Mouse (Mus musculus) lung, postnatal 0 days (tissue): ENCODE measurements at regions not wholly inside any gene's neighbourhood (a gene's known extent, or its start where the extent isn't known, plus 50 kb on each side); places are given as distances from the start of the nearest gene placed in this dataset.
A peak's percentile ranks its signal among the peaks of the same experiment; 100 is the strongest.

ENCODE experiments used
- ATAC-seq: fragments of 200-750 bp; cut with Nextera tagmentation; 2 replicates; pipeline ENCODE4 v1.8.0; 2017; ENCODE audit warnings: moderate library complexity
- DNase-seq: peaks from one replicate; pipeline ENCODE4 v3.0.0-alpha.2; 2016; ENCODE audit warnings: low spot score
- H3K27ac ChIP-seq: fragments of 300-500 bp; sonication (generic); 2 replicates; pipeline ENCODE4 v1.5.1; 2014; ENCODE audit warnings: antibody characterized with exemption, mild to moderate bottlenecking, low read length, mixed read lengths
- H3K27me3 ChIP-seq: fragments of 300-500 bp; sonication (generic); replicated peaks from 2 replicates; pipeline ENCODE4 v1.6.1; 2014; ENCODE audit warnings: low read length, mixed read lengths; ENCODE audit not compliant: insufficient read depth
- H3K36me3 ChIP-seq: fragments of 300-500 bp; sonication (generic); 2 replicates; pipeline ENCODE4 v1.6.1; 2014; ENCODE audit warnings: low read length, mixed read lengths; ENCODE audit not compliant: insufficient read depth
- H3K4me1 ChIP-seq: fragments of 300-500 bp; sonication (generic); 2 replicates; pipeline ENCODE4 v1.6.1; 2014; ENCODE audit warnings: antibody characterized with exemption, low read depth, low read length, mixed read lengths; ENCODE audit not compliant: insufficient read depth
- H3K4me2 ChIP-seq: fragments of 300-500 bp; sonication (generic); replicated peaks from 2 replicates; pipeline ENCODE4 v1.6.1; 2014; ENCODE audit warnings: low read depth, mild to moderate bottlenecking, low read length, moderate library complexity, mixed read lengths
- H3K4me3 ChIP-seq: fragments of 300-500 bp; sonication (generic); 2 replicates; pipeline ENCODE4 v1.5.1; 2014; ENCODE audit warnings: low read depth, low read length
- H3K9ac ChIP-seq: fragments of 300-500 bp; sonication (generic); replicated peaks from 2 replicates; pipeline ENCODE4 v1.6.1; 2014; ENCODE audit warnings: low read depth, mild to moderate bottlenecking
- H3K9me3 ChIP-seq: fragments of 300-500 bp; sonication (generic); 2 replicates; pipeline ENCODE4 v1.6.1; 2016; ENCODE audit warnings: low read length, mixed read lengths
- CTCF ChIP-seq: IDR thresholded peaks from 2 replicates; pipeline ENCODE4 v1.5.1; 2016; ENCODE audit warnings: antibody characterized with exemption, mild to moderate bottlenecking
- EP300 ChIP-seq: IDR thresholded peaks from 2 replicates; pipeline ENCODE4 v1.6.1; 2016; ENCODE audit warnings: antibody characterized with exemption, mild to moderate bottlenecking, control low read depth
- WGBS: fragments of 180-500 bp; shearing (Covaris S2); extraction: QIAGEN DNeasy Blood & Tissue Kit; methylation state at CpG from one replicate; pipeline ENCODE4 v1.1.7; 2014; 5-methylcytosine and 5-hydroxymethylcytosine counted together

DNA sequence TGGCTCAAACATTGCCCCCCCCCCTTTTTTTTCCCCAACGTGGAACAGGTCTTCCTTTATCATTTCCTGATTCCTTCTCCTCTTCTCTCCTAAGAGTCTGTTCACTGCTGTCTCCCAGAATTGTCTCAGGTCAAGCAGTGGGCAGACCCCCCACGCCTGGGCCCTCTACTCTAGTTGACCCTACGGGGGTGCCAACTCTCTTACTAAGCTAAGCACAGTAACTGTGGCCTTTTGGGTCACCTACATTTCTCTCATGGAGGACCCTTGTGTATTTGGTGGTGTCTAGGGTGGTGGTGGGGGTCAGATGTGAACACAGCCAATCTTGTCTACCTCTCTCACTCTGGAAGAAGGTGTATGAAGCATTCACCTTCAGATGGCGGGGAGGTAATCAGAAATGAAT, 64.8 kb upstream of the Elk3 start:
- H3K27me3 ChIP-seq = no peaks in the 10 kb centered on the region
- no peaks in the 10 kb centered on the region for H3K9me3 ChIP-seq
- H3K4me2 ChIP-seq = no peak overlapping the region
- no peak overlapping the region for H3K9ac ChIP-seq
- 55% methylated on average over 4 of the region's 4 CpGs for WGBS
- DNase-seq = no peak
- no peak for ATAC-seq
- peak overlapping the region; percentile 85 for H3K27ac ChIP-seq
- no peak overlapping the region for H3K4me3 ChIP-seq
- TF ChIP-seq EP300 (no peak), CTCF (no peak)
- H3K4me1 ChIP-seq = no peaks in the 10 kb centered on the region
- no peaks in the 10 kb centered on the region for H3K36me3 ChIP-seq

DNA sequence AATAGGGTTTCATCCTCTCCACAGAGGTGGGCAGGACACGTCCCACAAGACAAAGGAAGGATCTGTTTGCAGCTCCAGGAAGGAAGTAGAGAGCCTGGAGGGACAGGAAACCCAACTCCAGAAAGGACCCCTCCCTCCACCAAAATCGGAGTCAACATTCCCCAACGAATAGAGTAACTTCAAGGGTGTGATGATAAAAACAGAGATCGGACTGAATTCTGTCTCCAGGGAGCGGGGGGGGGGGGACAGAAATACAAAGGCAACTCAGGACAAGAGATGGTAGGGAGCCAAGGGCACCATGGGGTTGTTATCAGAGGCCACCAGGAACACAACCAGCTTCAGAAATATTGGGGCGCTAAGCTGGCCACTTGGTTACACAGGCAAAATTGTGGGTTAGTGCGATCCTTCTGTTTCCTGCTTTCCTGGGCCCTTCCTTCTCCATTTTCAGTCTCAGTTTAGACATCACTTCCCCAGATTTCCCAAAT, 65.6 kb upstream of the Elk3 start:
- no peaks in the 10 kb centered on the region for H3K4me1 ChIP-seq
- TF ChIP-seq CTCF (no peak), EP300 (peak; percentile 90)
- no peak overlapping the region for H3K9ac ChIP-seq
- peak; percentile 85 for ATAC-seq
- no peaks in the 10 kb centered on the region for H3K36me3 ChIP-seq
- peak overlapping the region; percentile 85 for H3K27ac ChIP-seq
- H3K27me3 ChIP-seq = no peaks in the 10 kb centered on the region
- no peak overlapping the region for H3K4me3 ChIP-seq
- no peaks in the 10 kb centered on the region for H3K9me3 ChIP-seq
- WGBS = 36% methylated on average over 7 of the region's 7 CpGs
- H3K4me2 ChIP-seq = no peak overlapping the region
- DNase-seq = peak; percentile 77

DNA sequence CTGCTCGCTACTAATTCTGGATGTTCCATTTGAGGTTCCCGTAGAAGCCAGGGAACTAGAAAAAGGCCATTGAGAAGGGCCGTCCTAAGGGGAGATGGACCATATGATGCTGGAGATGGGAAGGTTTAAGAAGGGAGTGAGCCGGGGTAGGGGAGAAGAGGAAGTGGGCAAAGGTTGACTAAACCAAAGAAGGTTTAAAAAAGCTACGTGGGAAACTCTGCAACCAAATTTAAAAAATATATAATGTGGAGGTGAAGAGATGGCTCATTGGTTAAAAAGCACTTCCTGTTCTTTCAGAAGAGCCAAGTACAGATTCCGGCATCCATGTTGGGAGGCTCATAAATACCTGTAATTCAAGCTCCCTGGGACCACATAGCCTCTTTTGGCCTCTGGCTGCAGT, 63.9 kb upstream of the Lta4h start:
- Histone ChIP-seq H3K27me3 (no peaks in the 10 kb centered on the region), H3K36me3 (no peaks in the 10 kb centered on the region), H3K9me3 (no peaks in the 10 kb centered on the region), H3K4me2 (no peak overlapping the region), H3K9ac (no peak overlapping the region), H3K27ac (no peak overlapping the region), H3K4me3 (no peak overlapping the region), H3K4me1 (no peaks in the 10 kb centered on the region)
- no peak for ATAC-seq
- 89% methylated on average over 6 of the region's 6 CpGs for WGBS
- no peak for TF ChIP-seq CTCF
- TF ChIP-seq EP300 = no peak
- no peak for DNase-seq

DNA sequence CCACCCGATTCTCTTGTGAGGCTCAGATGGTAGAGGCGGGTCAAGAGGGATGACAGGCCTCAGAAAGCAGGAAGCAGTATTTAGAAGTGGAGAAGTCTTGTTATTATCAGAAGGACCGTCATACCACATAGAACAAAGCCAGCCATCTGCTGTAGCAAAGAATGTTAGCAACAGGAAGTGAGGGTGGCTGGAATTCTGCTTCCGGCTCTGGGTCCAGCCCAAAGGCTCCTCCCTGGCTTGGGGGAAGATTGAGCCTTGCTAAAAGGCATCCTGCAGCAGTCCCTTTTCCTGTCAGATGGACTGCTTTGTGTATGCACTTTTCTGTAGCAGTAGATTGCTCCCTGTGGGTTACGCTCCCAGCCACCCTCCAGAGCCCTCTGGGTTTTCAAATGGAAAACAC, 61.9 kb upstream of the Lta4h start:
- H3K36me3 ChIP-seq = no peaks in the 10 kb centered on the region
- H3K4me2 ChIP-seq = no peak overlapping the region
- peak overlapping the region; percentile 73 for H3K27ac ChIP-seq
- WGBS = 41% methylated on average over 5 of the region's 5 CpGs
- ATAC-seq = peak; percentile 95
- no peak for TF ChIP-seq CTCF
- TF ChIP-seq EP300 = peak; percentile 91
- no peaks in the 10 kb centered on the region for H3K9me3 ChIP-seq
- no peak overlapping the region for H3K9ac ChIP-seq
- H3K27me3 ChIP-seq = no peaks in the 10 kb centered on the region
- no peak overlapping the region for H3K4me3 ChIP-seq
- H3K4me1 ChIP-seq = no peaks in the 10 kb centered on the region
- DNase-seq = peak; percentile 79

DNA sequence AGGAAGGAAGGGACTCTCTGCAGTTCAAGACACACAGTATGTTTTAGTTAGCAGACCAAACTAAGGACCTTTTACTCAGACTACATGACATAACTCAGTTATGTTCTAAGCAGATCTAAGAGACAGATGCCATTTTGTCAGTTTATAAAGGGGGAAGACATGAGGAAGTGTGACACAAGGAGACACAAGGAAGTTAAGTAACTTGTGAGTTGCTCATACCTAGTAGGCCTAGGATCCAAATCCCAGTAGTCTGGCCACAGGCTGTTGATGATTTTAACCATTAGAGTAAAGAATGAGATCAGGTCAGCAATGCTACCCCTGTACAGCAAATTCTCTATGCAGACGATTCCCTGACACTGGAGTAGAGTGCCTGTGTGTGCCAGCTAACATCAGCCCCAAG, 59.3 kb upstream of the Lta4h start:
- Histone ChIP-seq H3K9ac (no peak overlapping the region), H3K27me3 (no peaks in the 10 kb centered on the region), H3K27ac (no peak overlapping the region), H3K4me3 (no peak overlapping the region), H3K4me1 (no peaks in the 10 kb centered on the region), H3K4me2 (no peak overlapping the region), H3K9me3 (no peaks in the 10 kb centered on the region), H3K36me3 (no peaks in the 10 kb centered on the region)
- DNase-seq (no peak), ATAC-seq (no peak)
- TF ChIP-seq EP300 = no peak
- TF ChIP-seq CTCF = no peak
- WGBS = 69% methylated on average over 1 of the region's 1 CpGs

DNA sequence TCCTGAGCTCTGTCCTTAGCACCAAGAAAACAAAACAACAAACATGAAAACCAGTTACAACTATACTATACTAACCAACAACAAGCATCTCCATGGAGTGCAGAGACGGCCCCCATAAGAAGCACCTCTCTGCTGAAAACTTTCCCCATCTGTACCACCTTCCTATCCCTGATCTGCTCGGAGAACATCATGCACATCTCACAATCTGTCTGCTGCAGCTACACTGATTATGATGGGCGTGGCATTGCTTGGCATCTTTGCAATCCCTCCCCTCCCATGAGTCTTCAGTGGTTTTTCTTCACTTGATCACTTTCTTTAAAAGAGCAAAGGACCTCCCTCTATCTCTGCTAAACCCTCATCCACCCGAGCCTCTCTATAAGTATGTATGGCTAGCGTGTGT, 55.5 kb upstream of the Lta4h start:
- Histone ChIP-seq H3K4me1 (no peaks in the 10 kb centered on the region), H3K9me3 (no peaks in the 10 kb centered on the region), H3K36me3 (no peaks in the 10 kb centered on the region), H3K27me3 (no peaks in the 10 kb centered on the region), H3K4me2 (no peak overlapping the region), H3K9ac (no peak overlapping the region), H3K4me3 (no peak overlapping the region), H3K27ac (no peak overlapping the region)
- DNase-seq (no peak), ATAC-seq (no peak)
- 76% methylated on average over 5 of the region's 5 CpGs for WGBS
- TF ChIP-seq CTCF = no peak
- no peak for TF ChIP-seq EP300
